Mouse (Mus musculus) limb, embryonic 14.5 days (tissue): ENCODE measurements around the gene Klhl13. TPM values are rescaled to one million over a fixed set of nuclear protein-coding genes. Genes with fewer than 3 reads are reported as not detected.

ENCODE experiments used
- ATAC-seq: fragments of 200-750 bp; cut with Nextera tagmentation; 2 replicates; pipeline ENCODE4 v1.8.0; 2017; ENCODE audit warnings: low read depth, moderate number of reproducible peaks, moderate TSS enrichment; ENCODE audit not compliant: low FRiP score
- DNase-seq: peaks from one replicate; pipeline ENCODE4 v3.0.0-alpha.2; 2015; ENCODE audit warnings: low spot score
- H3K27ac ChIP-seq: fragments of 300-500 bp; sonication (generic); replicated peaks from 2 replicates; pipeline ENCODE4 v1.5.1; 2014; ENCODE audit warnings: low read depth, mild to moderate bottlenecking, low read length, moderate library complexity, mixed read lengths
- H3K27me3 ChIP-seq: fragments of 300-500 bp; sonication (generic); 2 replicates; pipeline ENCODE4 v1.6.1; 2014; ENCODE audit warnings: low read length, mixed read lengths; ENCODE audit not compliant: control insufficient read depth, insufficient read depth
- H3K36me3 ChIP-seq: fragments of 300-500 bp; sonication (generic); 2 replicates; pipeline ENCODE4 v1.6.1; 2014; ENCODE audit warnings: mild to moderate bottlenecking, low read length, moderate library complexity, mixed read lengths; ENCODE audit not compliant: control insufficient read depth, insufficient read depth
- H3K4me1 ChIP-seq: fragments of 300-500 bp; sonication (generic); 2 replicates; pipeline ENCODE4 v1.6.1; 2014; ENCODE audit warnings: antibody characterized with exemption, low read length, mixed read lengths; ENCODE audit not compliant: control insufficient read depth, insufficient read depth
- H3K4me2 ChIP-seq: fragments of 300-500 bp; sonication (generic); replicated peaks from 2 replicates; pipeline ENCODE4 v1.6.1; 2014; ENCODE audit warnings: low read depth, mild to moderate bottlenecking, low read length, moderate library complexity; ENCODE audit not compliant: severe bottlenecking
- H3K4me3 ChIP-seq: fragments of 300-500 bp; sonication (generic); replicated peaks from 2 replicates; pipeline ENCODE4 v1.5.1; 2014; ENCODE audit warnings: low read length
- H3K9ac ChIP-seq: fragments of 300-500 bp; sonication (generic); 2 replicates; pipeline ENCODE4 v1.6.1; 2014; ENCODE audit warnings: mild to moderate bottlenecking, low read depth, low read length, moderate library complexity; ENCODE audit not compliant: severe bottlenecking
- H3K9me3 ChIP-seq: fragments of 300-500 bp; sonication (generic); 2 replicates; pipeline ENCODE4 v1.6.1; 2016; ENCODE audit warnings: low read length; ENCODE audit not compliant: control insufficient read depth
- POLR2A ChIP-seq: fragments of 200-500 bp; IDR thresholded peaks from 2 replicates; pipeline ENCODE4 v1.8.0; 2012; ENCODE audit warnings: inconsistent platforms, mild to moderate bottlenecking, moderate library complexity, borderline replicate concordance; ENCODE audit not compliant: insufficient read depth, insufficient read length; ENCODE audit errors: extremely low read depth
- WGBS: fragments of 180-500 bp; shearing (Covaris S2); extraction: QIAGEN DNeasy Blood & Tissue Kit; methylation state at CpG from one replicate; pipeline ENCODE4 v1.1.7; 2014; 5-methylcytosine and 5-hydroxymethylcytosine counted together
- polyA plus RNA-seq, 2 experiments: library from polyadenylated mRNA; depleted of rRNA in 1 of 2; stranded (reverse) in 1 of 2; unstranded in 1 of 2; fragments of >200 nt; fragmentation: Nextera tagmentation in 1 of 2; extraction: Ambion mirVana in 1 of 2; gene quantifications; 2 replicates each; pipeline versions ENCODE4 v1.2.1 to v1.2.3; 2012 to 2014

The Klhl13 gene
- polyA plus RNA-seq, 2 experiments, result 70.2 to 110 TPM

- no peak for DNase-seq
- Histone ChIP-seq H3K4me1 (no peaks in the 10 kb centered on the region), H3K27ac (no peak overlapping the region), H3K27me3 (no peaks in the 10 kb centered on the region), H3K4me3 (no peak overlapping the region), H3K9me3 (no peaks in the 10 kb centered on the region), H3K4me2 (no peak overlapping the region), H3K9ac (no peak overlapping the region), H3K36me3 (no peaks in the 10 kb centered on the region)
- ATAC-seq, result no peak
- 86% methylated on average over 1 of the region's 1 CpGs for WGBS
- TF ChIP-seq POLR2A, result no peak
These were observed 14.8 kb downstream of the Klhl13 start for GRCm38 (mm10) chrX:23350083-23350482.

DNA sequence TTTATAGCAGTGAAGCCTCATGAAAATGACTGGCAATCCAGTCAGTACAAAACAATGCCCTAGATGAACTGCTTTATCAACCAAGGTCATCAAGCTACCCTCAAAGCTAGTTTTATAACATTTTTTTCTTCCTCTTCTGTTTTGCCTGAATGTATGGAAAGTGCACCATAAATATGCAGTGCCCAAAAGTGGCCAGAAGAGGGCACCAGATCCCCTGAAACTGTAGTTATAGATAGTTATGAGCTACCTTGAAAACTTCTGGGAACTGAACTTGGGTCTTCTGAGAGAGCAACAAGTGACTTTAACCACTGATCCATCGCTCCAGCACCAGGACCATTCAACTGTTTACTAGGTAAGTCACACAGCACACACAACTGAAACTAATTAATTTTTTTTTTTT lies 36.8 kb downstream of the Klhl13 start:
- H3K9me3 ChIP-seq, result no peaks in the 10 kb centered on the region
- ATAC-seq (no peak), DNase-seq (no peak)
- H3K4me1 ChIP-seq, result no peaks in the 10 kb centered on the region
- H3K36me3 ChIP-seq, result no peaks in the 10 kb centered on the region
- TF ChIP-seq POLR2A, result no peak
- no peak overlapping the region for H3K4me2 ChIP-seq
- no peaks in the 10 kb centered on the region for H3K27me3 ChIP-seq
- H3K4me3 ChIP-seq, result no peak overlapping the region
- WGBS, result 62% methylated on average over 1 of the region's 1 CpGs
- H3K27ac ChIP-seq, result no peak overlapping the region
- H3K9ac ChIP-seq, result no peak overlapping the region

GRCm38 (mm10) chrX:23318857-23319256 lies 46.0 kb downstream of the Klhl13 start:
- Histone ChIP-seq H3K36me3 (no peaks in the 10 kb centered on the region), H3K27me3 (no peaks in the 10 kb centered on the region), H3K9me3 (no peaks in the 10 kb centered on the region), H3K27ac (no peak overlapping the region), H3K4me2 (no peak overlapping the region), H3K4me1 (no peaks in the 10 kb centered on the region), H3K9ac (no peak overlapping the region), H3K4me3 (no peak overlapping the region)
- ATAC-seq, result no peak
- DNase-seq, result no peak
- TF ChIP-seq POLR2A, result no peak

DNA sequence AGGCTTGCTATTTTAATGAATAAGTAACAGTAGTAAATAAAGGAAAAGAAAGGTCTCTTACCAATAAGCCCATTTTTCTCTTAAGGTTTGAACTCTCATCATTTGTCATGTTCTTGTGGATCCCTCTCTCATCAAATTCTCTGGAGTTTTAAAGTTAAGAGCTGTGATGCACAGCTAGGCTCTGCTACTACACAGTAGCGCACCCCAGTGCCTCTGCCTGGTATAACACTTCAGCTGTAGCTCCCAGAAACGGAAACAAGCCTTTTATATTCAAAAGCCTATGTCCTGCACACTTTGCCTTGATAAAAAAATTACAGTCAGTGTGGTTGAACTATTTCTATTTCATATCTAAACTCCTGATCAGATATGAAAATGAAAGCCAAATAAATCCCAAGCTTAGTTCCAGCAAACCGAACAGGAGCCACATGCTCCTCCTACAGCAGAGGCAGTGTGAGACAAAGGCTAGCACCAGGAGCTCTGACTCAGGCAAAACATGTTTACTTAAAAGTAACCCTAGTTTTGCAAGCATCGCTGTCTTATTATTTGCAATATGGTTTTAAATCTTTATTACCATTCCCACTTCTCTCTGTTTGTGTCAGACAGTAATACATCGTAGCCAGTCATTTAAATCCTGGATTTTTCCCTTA lies 68.8 kb downstream of the Klhl13 start:
- H3K4me3 ChIP-seq, result no peak overlapping the region
- ATAC-seq (no peak), DNase-seq (no peak)
- H3K4me2 ChIP-seq, result no peak overlapping the region
- no peak overlapping the region for H3K9ac ChIP-seq
- no peaks in the 10 kb centered on the region for H3K4me1 ChIP-seq
- WGBS, result 41% methylated on average over 5 of the region's 5 CpGs
- TF ChIP-seq POLR2A, result no peak
- H3K36me3 ChIP-seq, result no peaks in the 10 kb centered on the region
- no peaks in the 10 kb centered on the region for H3K27me3 ChIP-seq
- no peaks in the 10 kb centered on the region for H3K9me3 ChIP-seq
- H3K27ac ChIP-seq, result no peak overlapping the region

GRCm38 (mm10) chrX:23285442-23285817 lies 79.5 kb downstream of the Klhl13 start:
- H3K9me3 ChIP-seq, result no peaks in the 10 kb centered on the region

More at GRCm38 (mm10) chrX:23285442-23285817, 79.5 kb downstream of the Klhl13 start:
- TF ChIP-seq POLR2A, result no peak
- Histone ChIP-seq H3K27me3 (no peaks in the 10 kb centered on the region), H3K27ac (no peak overlapping the region), H3K36me3 (no peaks in the 10 kb centered on the region), H3K4me3 (no peak overlapping the region), H3K4me2 (no peak overlapping the region), H3K4me1 (no peaks in the 10 kb centered on the region), H3K9ac (no peak overlapping the region)
- ATAC-seq (no peak), DNase-seq (no peak)
- WGBS, result 36% methylated on average over 10 of the region's 10 CpGs
